Mouse (Mus musculus) heart, adult 2 months (tissue): ENCODE data around the gene Ncor2.

ENCODE experiments used
- CTCF ChIP-seq: fragments of 200-600 bp; IDR thresholded peaks from 2 replicates; pipeline ENCODE4 v1.8.1; 2022; ENCODE audit warnings: antibody characterized with exemption, mild to moderate bottlenecking, moderate library complexity
- POLR2A ChIP-seq: fragments of 200-500 bp; IDR thresholded peaks from 2 replicates; pipeline ENCODE4 v1.6.1; 2011; ENCODE audit warnings: mild to moderate bottlenecking, low read depth, low read length, control low read depth; ENCODE audit not compliant: insufficient read depth

DNA sequence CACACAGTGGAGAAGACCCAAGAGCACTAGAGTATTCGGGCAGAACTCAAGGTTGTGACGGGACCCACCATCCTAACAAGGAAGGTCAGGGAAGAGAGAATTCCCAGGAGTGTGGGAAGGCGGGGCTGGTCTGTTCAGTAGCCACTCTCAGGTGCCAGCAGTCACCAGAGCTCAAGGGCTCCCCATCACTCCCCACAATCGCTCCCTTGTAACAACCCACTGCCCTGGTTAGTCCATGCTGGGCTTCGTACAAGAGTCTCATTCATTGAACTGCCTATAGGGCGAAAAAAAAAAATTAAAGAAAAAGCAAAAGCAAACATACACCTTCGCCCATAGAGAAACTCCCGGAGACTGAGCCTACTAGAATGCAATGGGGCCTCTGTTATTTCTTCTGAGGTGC lies 186.7 kb downstream of the Ncor2 start:
- TF ChIP-seq POLR2A = no peak
- TF ChIP-seq CTCF = no peak
